ENCODE assay signal across 21 mouse cellular contexts in genomic region chr4:143108552-143108951, GRCm38 (mm10).
DNase-seq lines count a peak whose midpoint lies in the region; ATAC-seq and TF ChIP-seq lines count a peak whose summit lies in the region.
"Had no signal": no experiment of that assay in that cellular context is flagged by ENCODE, and none has a peak within 500 bp of the region (broad histone marks: within the 10 kb centered on the region; RNA-seq: fewer than 3 reads in every experiment).

No protein-coding gene starts in this region.

- WGBS in lung, embryonic 14.5 days: 74% methylated on average over 9 of the region's 9 CpGs
- 62% methylated on average over 9 of the region's 9 CpGs for WGBS in lung, adult 2 months
- WGBS in intestine, postnatal 0 days: 34% methylated on average over 9 of the region's 9 CpGs

- no peak overlapping the region for H3K27ac ChIP-seq in lung, embryonic 14.5 days (ENCODE audit: low read depth)
- H3K27ac ChIP-seq in intestine, postnatal 0 days (ENCODE audit: low read depth, low read length): no peak overlapping the region
- H3K27ac ChIP-seq: embryonic facial prominence, embryonic 13.5 days; gastrocnemius, adult 2 months; left cerebral cortex, adult 2 months; limb, embryonic 13.5 days; liver, embryonic 14.5 days; neural tube, embryonic 13.5 days had no signal

- peaks cover 36% of the 10 kb centered on the region for H3K36me3 ChIP-seq in lung, embryonic 14.5 days (ENCODE audit: insufficient read depth)
- peaks cover 27% of the 10 kb centered on the region for H3K36me3 ChIP-seq in intestine, postnatal 0 days (ENCODE audit: control insufficient read depth, insufficient read depth)

- no peak for ATAC-seq in lung, embryonic 14.5 days (ENCODE audit: insufficient read depth)
- peak; percentile 74 for ATAC-seq in intestine, postnatal 0 days
- ATAC-seq: forebrain, embryonic 16.5 days; Patski had no signal

- TF ChIP-seq CTCF in lung, embryonic 14.5 days (IDR thresholded peaks at IDR 0.05; ENCODE audit: low read depth): no peak
- no peak for TF ChIP-seq CTCF in lung, adult 2 months (IDR thresholded peaks at IDR 0.05; ENCODE audit: insufficient read depth, low read length)
- no peak for TF ChIP-seq CTCF in intestine, postnatal 0 days (IDR thresholded peaks at IDR 0.05; ENCODE audit: low read depth)

- DNase-seq in lung, embryonic 14.5 days: peak; percentile 23
- no peak for DNase-seq in lung, adult 2 months
- peak; percentile 55 for DNase-seq in embryo, embryonic 11 days
- peak; percentile 48 to 57 for DNase-seq in kidney, postnatal 25 days
- DNase-seq in left cerebral cortex, postnatal 36 days (ENCODE audit: low spot score in 2 of 2): no peak
- DNase-seq in retina, embryonic 14.5 days (ENCODE audit: low spot score): no peak
- no peak for DNase-seq in frontal cortex, postnatal 25 days (ENCODE audit: low spot score in 2 of 2)
- DNase-seq: cerebellum, adult 9-11 months; gastrocnemius, adult 2 months; heart, adult 18-20 months; heart, postnatal 4 days; lung, postnatal 10 days; thymus, postnatal 36 days had no signal

- H3K4me2 ChIP-seq in lung, embryonic 14.5 days: no peak overlapping the region
- H3K4me2 ChIP-seq in intestine, postnatal 0 days (replicated peaks; ENCODE audit: low read depth): 0 out of 2 replicates have a peak overlapping the region, but pooled peaks have one; percentile 13
- H3K4me2 ChIP-seq: embryonic facial prominence, embryonic 13.5 days; limb, embryonic 13.5 days; neural tube, embryonic 13.5 days had no signal

- intact Hi-C loops in left cerebral cortex, postnatal 36 days (cut with DNase I): no loop called here

- H3K4me3 ChIP-seq in lung, embryonic 14.5 days (ENCODE audit: low read depth, low read length): no peak overlapping the region
- H3K4me3 ChIP-seq in lung, adult 2 months (replicated peaks; ENCODE audit: extremely low read depth, low read depth, low read length): no peak overlapping the region
- H3K4me3 ChIP-seq in intestine, postnatal 0 days (ENCODE audit: low read depth, low read length): no peak overlapping the region
- H3K4me3 ChIP-seq: embryonic facial prominence, embryonic 13.5 days; gastrocnemius, adult 2 months; left cerebral cortex, adult 2 months; limb, embryonic 13.5 days; neural tube, embryonic 13.5 days had no signal

- no peaks in the 10 kb centered on the region for H3K27me3 ChIP-seq in lung, embryonic 14.5 days (ENCODE audit: insufficient read depth, low read length)
- H3K27me3 ChIP-seq in intestine, postnatal 0 days (replicated peaks; ENCODE audit: control insufficient read depth, insufficient read depth, low read length): no peaks in the 10 kb centered on the region
- H3K27me3 ChIP-seq: embryonic facial prominence, embryonic 13.5 days; limb, embryonic 13.5 days; neural tube, embryonic 13.5 days; Patski had no signal

- no peaks in the 10 kb centered on the region for H3K9me3 ChIP-seq in lung, embryonic 14.5 days (ENCODE audit: low read depth, low read length)
- no peaks in the 10 kb centered on the region for H3K9me3 ChIP-seq in intestine, postnatal 0 days (ENCODE audit: control insufficient read depth)
- H3K9me3 ChIP-seq: embryonic facial prominence, embryonic 13.5 days; limb, embryonic 13.5 days; neural tube, embryonic 13.5 days had no signal

- no peak for TF ChIP-seq POLR2A in lung, adult 2 months (IDR thresholded peaks at IDR 0.05; ENCODE audit: borderline replicate concordance, extremely low read depth, low read depth, low read length)

- no peaks in the 10 kb centered on the region for H3K4me1 ChIP-seq in lung, embryonic 14.5 days (ENCODE audit: insufficient read depth)
- H3K4me1 ChIP-seq in lung, adult 2 months (ENCODE audit: control insufficient read depth, insufficient read depth, low read length): no peaks in the 10 kb centered on the region
- H3K4me1 ChIP-seq in intestine, postnatal 0 days (replicated peaks; ENCODE audit: control insufficient read depth, insufficient read depth, low read length): no peaks in the 10 kb centered on the region

- no peak overlapping the region for H3K9ac ChIP-seq in lung, embryonic 14.5 days
- H3K9ac ChIP-seq in intestine, postnatal 0 days (ENCODE audit: low read depth, low read length): no peak overlapping the region
- H3K9ac ChIP-seq: embryonic facial prominence, embryonic 13.5 days; limb, embryonic 13.5 days; liver, embryonic 14.5 days had no signal

Comparison
In these comparisons a context has a peak if more than half of its experiments do, and no peak if none do; other contexts are left out.
1. DNase-seq: peak in lung, embryonic 14.5 days (single experiment), embryo, embryonic 11 days (single experiment) and kidney, postnatal 25 days (2 of 2); none in lung, adult 2 months (single experiment), left cerebral cortex, postnatal 36 days (0 of 2), retina, embryonic 14.5 days (single experiment) and frontal cortex, postnatal 25 days (0 of 2).